Mouse (Mus musculus) hindbrain, postnatal 0 days (tissue): Measurements from ENCODE around the gene Gm21969. TPM values are rescaled to one million over a fixed set of nuclear protein-coding genes. Genes with fewer than 3 reads are reported as not detected.

ENCODE experiments used
- ATAC-seq: fragments of 200-750 bp; cut with Nextera tagmentation; 2 replicates; pipeline ENCODE4 v1.8.0; 2017; ENCODE audit warnings: mild to moderate bottlenecking, moderate TSS enrichment, moderate library complexity
- DNase-seq: peaks from one replicate; pipeline ENCODE4 v3.0.0-alpha.2; 2015; ENCODE audit warnings: low spot score
- H3K27ac ChIP-seq: fragments of 300-500 bp; sonication (generic); 2 replicates; pipeline ENCODE4 v1.5.1; 2014; ENCODE audit warnings: mild to moderate bottlenecking
- H3K27me3 ChIP-seq: fragments of 300-500 bp; sonication (generic); 2 replicates; pipeline ENCODE4 v1.6.1; 2014; ENCODE audit warnings: low read length, mixed read lengths; ENCODE audit not compliant: insufficient read depth
- H3K36me3 ChIP-seq: fragments of 300-500 bp; sonication (generic); 2 replicates; pipeline ENCODE4 v1.6.1; 2014; ENCODE audit warnings: low read length, mixed read lengths; ENCODE audit not compliant: insufficient read depth
- H3K4me1 ChIP-seq: fragments of 300-500 bp; sonication (generic); 2 replicates; pipeline ENCODE4 v1.6.1; 2014; ENCODE audit warnings: antibody characterized with exemption, low read length, mixed read lengths; ENCODE audit not compliant: insufficient read depth
- H3K4me2 ChIP-seq: fragments of 300-500 bp; sonication (generic); 2 replicates; pipeline ENCODE4 v1.6.1; 2014; ENCODE audit warnings: low read depth, mild to moderate bottlenecking, low read length, moderate library complexity, mixed read lengths
- H3K4me3 ChIP-seq: fragments of 300-500 bp; sonication (generic); 2 replicates; pipeline ENCODE4 v1.5.1; 2014; ENCODE audit warnings: low read length
- H3K9ac ChIP-seq: fragments of 300-500 bp; sonication (generic); replicated peaks from 2 replicates; pipeline ENCODE4 v1.6.1; 2014; ENCODE audit warnings: mild to moderate bottlenecking, low read length, moderate library complexity, mixed read lengths
- H3K9me3 ChIP-seq: fragments of 300-500 bp; sonication (generic); 2 replicates; pipeline ENCODE4 v1.6.1; 2016; ENCODE audit warnings: low read length, mixed read lengths
- CTCF ChIP-seq: IDR thresholded peaks from 2 replicates; pipeline ENCODE4 v1.5.1; 2016; ENCODE audit warnings: antibody characterized with exemption, control low read depth, low read depth
- WGBS: fragments of 180-500 bp; shearing (Covaris S2); extraction: QIAGEN DNeasy Blood & Tissue Kit; methylation state at CpG from one replicate; pipeline ENCODE4 v1.1.7; 2014; 5-methylcytosine and 5-hydroxymethylcytosine counted together
- polyA plus RNA-seq: library from polyadenylated mRNA; unstranded; fragments of >200 nt; fragmentation: Nextera tagmentation; extraction: Ambion mirVana; gene quantifications from 2 replicates; pipeline ENCODE4 v1.2.1, GENCODE M21; 2015
- total RNA-seq: library from RNA; depleted of rRNA; stranded (reverse); fragments of >200 nt; gene quantifications from 2 replicates; pipeline ENCODE4 v1.2.3, GENCODE M21; 2014

Gm21969 gene
- total and polyA plus RNA-seq, 2 experiments from 2014 or later, result not detected

DNA sequence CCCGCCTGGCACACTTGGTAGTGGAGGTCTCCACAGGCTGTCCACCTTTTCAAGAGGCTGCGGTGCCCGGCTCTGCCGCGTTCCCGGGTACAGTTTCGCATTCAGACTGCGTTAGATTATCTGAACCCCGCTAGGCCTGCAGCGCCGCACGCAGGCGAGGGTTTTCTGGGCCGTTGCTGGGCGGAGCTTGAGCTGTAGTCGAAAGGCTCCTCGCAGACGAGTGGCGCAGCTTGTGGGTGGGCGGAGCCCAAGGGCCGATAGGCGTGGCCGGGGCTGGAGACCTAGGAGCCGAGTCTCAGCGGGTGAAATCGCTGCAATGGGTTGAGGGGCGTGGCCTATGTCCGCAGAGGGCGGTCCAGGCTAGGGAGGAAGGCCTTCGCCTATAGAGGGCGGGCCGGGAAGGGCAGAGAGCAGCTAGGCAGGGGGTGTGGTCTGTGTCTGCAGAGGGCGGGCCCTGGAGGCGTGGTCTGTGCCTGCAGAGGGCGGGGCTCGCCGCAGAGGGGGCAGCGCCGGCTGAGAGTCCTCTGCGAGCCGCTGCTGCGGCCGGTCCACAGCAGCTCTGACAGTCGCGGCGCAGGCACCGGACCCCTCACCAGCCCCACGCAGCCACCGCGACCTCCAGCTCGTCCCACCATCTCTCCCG lies 28.7 kb upstream of the Gm21969 start:
- TF ChIP-seq CTCF, result peak; percentile 72
- H3K4me1 ChIP-seq, result peaks cover 17% of the 10 kb centered on the region
- no peaks in the 10 kb centered on the region for H3K36me3 ChIP-seq
- peak overlapping the region; percentile 91 for H3K9ac ChIP-seq
- H3K4me2 ChIP-seq, result peak overlapping the region; percentile 75
- peak overlapping the region; percentile 93 for H3K27ac ChIP-seq
- no peaks in the 10 kb centered on the region for H3K27me3 ChIP-seq
- ATAC-seq (peak; percentile 98), DNase-seq (peak; percentile 99)
- WGBS, result under 1% methylated on average over 47 of the region's 52 CpGs
- no peaks in the 10 kb centered on the region for H3K9me3 ChIP-seq
- peak overlapping the region; percentile 90 for H3K4me3 ChIP-seq

- ATAC-seq, result peak; percentile 53
- H3K4me2 ChIP-seq, result peak overlapping the region; percentile 75
- H3K4me3 ChIP-seq, result peak overlapping the region; percentile 90
- H3K9ac ChIP-seq, result peak overlapping the region; percentile 91
- peak; percentile 64 for DNase-seq
- 2% methylated on average over 83 of the region's 111 CpGs for WGBS
- H3K36me3 ChIP-seq, result no peaks in the 10 kb centered on the region
- H3K27ac ChIP-seq, result peak overlapping the region; percentile 93
- no peaks in the 10 kb centered on the region for H3K9me3 ChIP-seq
- peaks cover 23% of the 10 kb centered on the region for H3K4me1 ChIP-seq
- no peak; the same call in 1 of the 2 replicates for TF ChIP-seq CTCF
- no peaks in the 10 kb centered on the region for H3K27me3 ChIP-seq
Observed at GRCm38 (mm10) chr4:139574799-139575672, 27.9 kb upstream of the Gm21969 start.

GRCm38 (mm10) chr4:139575673-139576003 lies 27.3 kb upstream of the Gm21969 start:
- Histone ChIP-seq H3K27me3 (no peaks in the 10 kb centered on the region), H3K4me2 (peak overlapping the region; percentile 75), H3K9ac (peak overlapping the region; percentile 91), H3K4me1 (peaks cover 29% of the 10 kb centered on the region), H3K9me3 (no peaks in the 10 kb centered on the region), H3K27ac (peak overlapping the region; percentile 93), H3K36me3 (no peaks in the 10 kb centered on the region), H3K4me3 (peak overlapping the region; percentile 90)
- no peak for ATAC-seq
- DNase-seq, result peak; percentile 42
- WGBS, result 7% methylated on average over 14 of the region's 14 CpGs
- no peak; the same call in 1 of the 2 replicates for TF ChIP-seq CTCF

DNA sequence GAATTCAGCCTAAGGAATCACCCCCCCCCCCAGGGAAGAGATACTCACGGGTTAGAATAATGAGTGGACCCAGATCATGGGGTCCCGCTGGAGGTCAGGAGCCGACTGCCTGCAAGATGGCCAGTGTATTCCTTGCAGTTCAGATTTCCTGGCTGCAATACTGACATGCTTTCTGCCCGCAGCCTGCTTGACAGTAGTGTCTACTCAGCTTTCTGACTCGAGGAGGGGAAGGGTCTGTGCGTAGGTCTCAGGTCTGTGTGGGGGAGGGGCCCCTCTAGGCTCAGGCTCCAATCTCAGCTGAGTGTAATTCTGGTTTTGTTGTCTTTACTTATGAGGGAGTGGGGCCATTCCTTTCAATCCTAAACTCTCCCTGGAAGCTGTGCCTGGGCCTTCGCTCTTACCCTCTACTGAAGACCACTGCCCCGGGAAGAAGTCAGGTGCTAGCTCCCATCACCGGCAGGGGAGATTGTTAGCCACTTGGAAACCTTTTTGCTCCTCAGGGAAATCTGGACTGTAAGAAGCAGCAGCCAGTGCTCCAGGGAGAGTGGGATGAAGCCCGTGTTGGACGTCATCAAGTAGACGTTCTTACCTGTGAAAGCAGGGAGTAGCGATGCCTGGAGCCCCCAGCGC lies 26.6 kb upstream of the Gm21969 start:
- peak overlapping the region; percentile 75 for H3K4me2 ChIP-seq
- 48% methylated on average over 14 of the region's 14 CpGs for WGBS
- H3K27me3 ChIP-seq, result no peaks in the 10 kb centered on the region
- peaks cover 36% of the 10 kb centered on the region for H3K4me1 ChIP-seq
- ATAC-seq, result no peak
- peak overlapping the region; percentile 91 for H3K9ac ChIP-seq
- no peaks in the 10 kb centered on the region for H3K9me3 ChIP-seq
- DNase-seq, result peak; percentile 36
- H3K36me3 ChIP-seq, result no peaks in the 10 kb centered on the region
- no peak for TF ChIP-seq CTCF
- peak overlapping the region; percentile 90 for H3K4me3 ChIP-seq
- H3K27ac ChIP-seq, result no peak overlapping the region

DNA sequence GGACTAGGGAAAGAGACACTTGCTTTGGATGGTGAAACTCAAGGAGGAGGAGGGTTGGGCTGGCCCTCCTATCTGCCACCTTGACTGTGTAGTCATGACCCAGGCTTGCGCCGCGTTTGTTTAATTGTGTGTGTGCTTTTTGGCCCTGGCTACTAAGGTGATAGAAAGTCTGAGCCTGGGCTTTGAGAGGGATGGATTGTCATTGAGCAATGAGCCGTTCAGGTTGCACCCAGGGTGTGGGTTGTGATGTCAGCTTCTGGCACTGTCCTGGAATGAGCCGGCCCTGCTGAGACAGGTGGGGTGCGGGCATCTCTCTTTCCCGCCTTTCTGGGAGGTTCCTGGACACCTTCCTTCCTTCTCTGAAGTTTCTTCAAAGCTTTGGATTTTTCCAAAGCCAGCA lies 26.0 kb upstream of the Gm21969 start:
- no peak for ATAC-seq
- TF ChIP-seq CTCF, result no peak
- no peak for DNase-seq
- peak overlapping the region; percentile 90 for H3K4me3 ChIP-seq
- H3K4me1 ChIP-seq, result peaks cover 42% of the 10 kb centered on the region
- no peaks in the 10 kb centered on the region for H3K9me3 ChIP-seq
- no peak overlapping the region for H3K27ac ChIP-seq
- no peak overlapping the region for H3K9ac ChIP-seq
- no peaks in the 10 kb centered on the region for H3K36me3 ChIP-seq
- peak overlapping the region; percentile 75 for H3K4me2 ChIP-seq
- H3K27me3 ChIP-seq, result no peaks in the 10 kb centered on the region
- WGBS, result 85% methylated on average over 7 of the region's 7 CpGs

DNA sequence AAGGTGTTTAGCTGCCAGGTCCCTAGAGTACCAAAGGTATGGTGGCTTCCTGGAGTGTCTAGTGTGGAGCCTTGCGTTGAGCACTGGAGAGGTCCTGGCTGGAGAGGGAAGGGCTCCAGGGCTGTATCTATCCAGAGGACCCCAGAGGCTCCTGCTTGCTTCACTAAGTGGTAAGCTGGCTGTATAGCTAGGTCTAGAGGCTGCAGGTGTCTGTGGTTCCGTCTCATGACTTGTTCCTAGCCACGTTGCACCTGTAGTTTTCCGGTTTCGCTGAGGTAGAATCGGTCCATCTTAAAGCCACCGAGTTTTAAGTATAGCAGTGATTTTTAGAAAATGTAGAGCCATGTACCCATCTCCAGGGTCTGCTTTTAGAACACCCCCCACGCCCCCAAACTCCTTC lies 24.6 kb upstream of the Gm21969 start:
- no peak overlapping the region for H3K4me3 ChIP-seq
- TF ChIP-seq CTCF, result no peak
- peak overlapping the region; percentile 75; the same call in 1 of the 2 replicates for H3K4me2 ChIP-seq
- ATAC-seq, result no peak
- no peak overlapping the region for H3K27ac ChIP-seq
- no peak for DNase-seq
- H3K36me3 ChIP-seq, result no peaks in the 10 kb centered on the region
- 90% methylated on average over 8 of the region's 8 CpGs for WGBS
- no peaks in the 10 kb centered on the region for H3K9me3 ChIP-seq
- no peak overlapping the region for H3K9ac ChIP-seq
- no peaks in the 10 kb centered on the region for H3K27me3 ChIP-seq
- H3K4me1 ChIP-seq, result peaks cover 52% of the 10 kb centered on the region
